Mouse (Mus musculus): ENCODE data around the gene Phf3.

Phf3 gene

GRCm38 (mm10) chr1:30873541-30874260, at the start of gene Phf3:
Phf3 (minus strand) TSS chr1:30873921.
- peak; percentile 95 for DNase-seq (ENCODE audit: low read depth, low spot score)

- peak; percentile 80 for DNase-seq (ENCODE audit: low read depth, low spot score)
Observed at GRCm38 (mm10) chr1:30922237-30922636, 48.5 kb upstream of the Phf3 start.

- DNase-seq (ENCODE audit: low read depth, low spot score): no peak
Observed at GRCm38 (mm10) chr1:30921252-30921651, 47.5 kb upstream of the Phf3 start.

GRCm38 (mm10) chr1:30920620-30921177, 47.0 kb upstream of the Phf3 start:
- DNase-seq (ENCODE audit: low read depth, low spot score): peak; percentile 76

GRCm38 (mm10) chr1:30910172-30910571, 36.5 kb upstream of the Phf3 start:
- no peak for DNase-seq (ENCODE audit: low read depth, low spot score)

- DNase-seq (ENCODE audit: low read depth, low spot score): peak; percentile 32
Observed at GRCm38 (mm10) chr1:30908797-30909196, 35.1 kb upstream of the Phf3 start.

GRCm38 (mm10) chr1:30903480-30904218, 29.9 kb upstream of the Phf3 start:
- DNase-seq (ENCODE audit: low read depth, low spot score): no peak

- peak; percentile 59 for DNase-seq (ENCODE audit: low read depth, low spot score)
Observed at GRCm38 (mm10) chr1:30898691-30899090, 25.0 kb upstream of the Phf3 start.

- DNase-seq (ENCODE audit: low read depth, low spot score): peak; percentile 69
Observed at GRCm38 (mm10) chr1:30895366-30895765, 21.6 kb upstream of the Phf3 start.

- peak; percentile 72 for DNase-seq (ENCODE audit: low read depth, low spot score)
Observed at GRCm38 (mm10) chr1:30883806-30884205, 10.1 kb upstream of the Phf3 start.

- DNase-seq (ENCODE audit: low read depth, low spot score): no peak
Observed at GRCm38 (mm10) chr1:30875746-30876145, 2.0 kb upstream of the Phf3 start.

GRCm38 (mm10) chr1:30874261-30875131, 775 bp upstream of the Phf3 start:
- DNase-seq (ENCODE audit: low read depth, low spot score): peak; percentile 49

GRCm38 (mm10) chr1:30872836-30873540, 733 bp downstream of the Phf3 start:
- peak; percentile 73 for DNase-seq (ENCODE audit: low read depth, low spot score)

- peak; percentile 45 for DNase-seq (ENCODE audit: low read depth, low spot score)
Observed at GRCm38 (mm10) chr1:30867786-30868185, 5.9 kb downstream of the Phf3 start.

GRCm38 (mm10) chr1:30852518-30852917, 21.2 kb downstream of the Phf3 start:
- DNase-seq (ENCODE audit: low read depth, low spot score): no peak

GRCm38 (mm10) chr1:30851920-30852319, 21.8 kb downstream of the Phf3 start:
- DNase-seq (ENCODE audit: low read depth, low spot score): no peak

- DNase-seq (ENCODE audit: low read depth, low spot score): no peak
Observed at GRCm38 (mm10) chr1:30850906-30851305, 22.8 kb downstream of the Phf3 start.

- no peak for DNase-seq (ENCODE audit: low read depth, low spot score)
Observed at GRCm38 (mm10) chr1:30849955-30850354, 23.8 kb downstream of the Phf3 start.

GRCm38 (mm10) chr1:30847706-30848105, 26.0 kb downstream of the Phf3 start:
- DNase-seq (ENCODE audit: low read depth, low spot score): peak; percentile 65

- DNase-seq (ENCODE audit: low read depth, low spot score): no peak
Observed at GRCm38 (mm10) chr1:30839662-30840061, 34.1 kb downstream of the Phf3 start.

- DNase-seq (ENCODE audit: low read depth, low spot score): no peak
Observed at GRCm38 (mm10) chr1:30835512-30835911, 38.2 kb downstream of the Phf3 start.

Data from ES-CJ7 (cell line).